Mouse (Mus musculus): ENCODE data around the gene Schip1.

DNA sequence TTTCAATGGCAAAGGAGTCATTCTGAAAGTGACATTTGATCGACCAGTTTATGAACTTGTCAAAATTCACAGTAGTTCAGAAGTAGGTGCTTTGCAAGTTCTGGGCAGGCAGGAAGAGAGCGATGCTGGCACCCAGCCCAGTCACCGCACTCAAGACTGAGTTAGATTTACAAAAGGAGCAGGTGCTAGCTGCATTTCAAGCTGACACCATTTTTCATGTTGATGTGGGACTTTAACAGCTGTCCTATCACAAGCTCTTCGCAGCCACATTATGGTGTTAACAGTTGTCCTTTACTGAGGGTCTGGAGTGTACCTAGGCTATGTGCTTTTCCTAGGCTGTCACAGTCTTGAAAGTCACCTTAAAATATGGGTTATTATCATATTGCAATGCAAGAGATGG, 181.6 kb downstream of the Schip1 start:
- no peak for TF ChIP-seq CTCF (IDR thresholded peaks at IDR 0.05; ENCODE audit: low read depth)
- TF ChIP-seq EP300 (IDR thresholded peaks at IDR 0.05; ENCODE audit: low read depth) = no peak
